Mouse (Mus musculus) gastrocnemius, postnatal 10 days (tissue): ENCODE data around the gene Rho. TPM values are rescaled to one million over a fixed set of nuclear protein-coding genes. Genes with fewer than 3 reads are reported as not detected.

Source experiments
- DNase-seq: peaks from one replicate; pipeline ENCODE4 v3.0.0; 2021; ENCODE audit warnings: mixed read lengths
- long read RNA-seq, 2 experiments: library from polyadenylated mRNA; stranded (forward); transcript quantifications; one replicate each; pipeline ENCODE4 v2.0.0; 2021
- total RNA-seq, 2 experiments: library from RNA; stranded (reverse); gene quantifications; 2 replicates each; pipeline ENCODE4 v1.2.3; 2021

Gene Rho
- under 1 TPM; 0.19 to 0.32 TPM for total RNA-seq
- long read RNA-seq, experiment 1, result 0 reads
- long read RNA-seq, experiment 2, result 0 reads

DNA sequence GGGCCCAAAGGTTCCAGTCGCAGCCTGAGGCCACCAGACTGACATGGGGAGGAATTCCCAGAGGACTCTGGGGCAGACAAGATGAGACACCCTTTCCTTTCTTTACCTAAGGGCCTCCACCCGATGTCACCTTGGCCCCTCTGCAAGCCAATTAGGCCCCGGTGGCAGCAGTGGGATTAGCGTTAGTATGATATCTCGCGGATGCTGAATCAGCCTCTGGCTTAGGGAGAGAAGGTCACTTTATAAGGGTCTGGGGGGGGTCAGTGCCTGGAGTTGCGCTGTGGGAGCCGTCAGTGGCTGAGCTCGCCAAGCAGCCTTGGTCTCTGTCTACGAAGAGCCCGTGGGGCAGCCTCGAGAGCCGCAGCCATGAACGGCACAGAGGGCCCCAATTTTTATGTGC, at the start of gene Rho:
Gene Rho, plus strand, starts transcription at position 110 of the 400 bp plus-strand sequence.
- no peak for DNase-seq

- DNase-seq, result no peak
Observed at GRCm38 (mm10) chr6:115884018-115884417, 47.5 kb upstream of the Rho start.

DNA sequence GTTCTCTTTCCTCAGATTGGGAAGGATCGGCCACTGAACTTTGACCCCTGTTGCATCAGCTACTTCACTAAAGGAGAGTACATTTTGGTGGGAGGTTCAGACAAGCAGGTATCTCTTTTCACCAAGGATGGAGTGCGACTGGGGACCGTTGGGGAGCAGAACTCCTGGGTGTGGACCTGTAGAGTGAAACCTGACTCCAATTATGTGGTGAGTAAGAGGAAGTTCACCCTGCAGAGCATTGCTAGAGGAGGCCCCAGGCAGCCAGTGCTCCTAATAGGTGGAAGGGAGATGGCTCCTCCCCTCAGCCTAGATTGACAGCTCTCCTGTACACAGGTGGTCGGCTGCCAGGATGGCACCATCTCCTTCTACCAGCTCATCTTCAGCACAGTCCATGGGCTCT, 44.7 kb upstream of the Rho start:
- DNase-seq, result no peak

DNA sequence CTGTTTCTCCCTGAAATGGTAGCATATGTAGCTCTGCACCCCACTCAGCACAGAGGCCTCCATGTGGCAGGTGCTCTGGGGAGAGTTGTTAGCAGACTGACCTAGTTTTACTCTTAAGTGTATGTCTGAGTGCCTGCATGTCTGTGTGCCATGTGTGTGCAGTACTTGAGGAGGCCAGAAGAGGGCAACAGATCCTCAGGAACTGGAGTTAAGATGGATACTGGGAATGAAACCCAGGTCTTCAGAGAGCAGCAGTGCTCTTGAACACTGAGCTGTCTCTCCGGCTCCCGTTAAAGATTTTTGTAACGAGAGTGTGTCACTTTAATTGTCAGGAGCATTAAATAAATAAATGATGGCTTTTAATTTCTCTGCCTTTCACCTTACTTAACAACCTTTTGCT, 43.3 kb upstream of the Rho start:
- DNase-seq, result no peak

DNA sequence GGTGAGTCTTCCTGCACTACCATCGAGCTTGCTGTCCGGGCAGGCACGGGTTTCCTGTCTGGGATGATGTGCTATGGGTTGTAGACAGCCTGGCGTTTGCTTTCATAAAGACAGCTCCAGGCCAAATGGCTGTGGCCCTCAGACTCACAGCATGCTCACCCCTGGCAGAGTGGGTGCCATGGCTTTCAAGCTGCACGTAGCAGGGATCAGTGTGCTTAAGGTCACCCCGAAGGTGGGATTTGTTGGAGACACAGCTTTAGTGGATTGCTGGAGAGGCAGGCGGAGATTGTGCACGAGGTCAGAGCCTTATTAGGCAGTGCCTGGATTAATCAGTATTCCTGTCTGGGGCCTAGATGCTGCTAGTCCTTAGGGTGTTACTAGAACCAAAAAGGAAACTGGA, 40.9 kb upstream of the Rho start:
- DNase-seq, result no peak

GRCm38 (mm10) chr6:115891061-115891460, 40.5 kb upstream of the Rho start:
- DNase-seq, result no peak

DNA sequence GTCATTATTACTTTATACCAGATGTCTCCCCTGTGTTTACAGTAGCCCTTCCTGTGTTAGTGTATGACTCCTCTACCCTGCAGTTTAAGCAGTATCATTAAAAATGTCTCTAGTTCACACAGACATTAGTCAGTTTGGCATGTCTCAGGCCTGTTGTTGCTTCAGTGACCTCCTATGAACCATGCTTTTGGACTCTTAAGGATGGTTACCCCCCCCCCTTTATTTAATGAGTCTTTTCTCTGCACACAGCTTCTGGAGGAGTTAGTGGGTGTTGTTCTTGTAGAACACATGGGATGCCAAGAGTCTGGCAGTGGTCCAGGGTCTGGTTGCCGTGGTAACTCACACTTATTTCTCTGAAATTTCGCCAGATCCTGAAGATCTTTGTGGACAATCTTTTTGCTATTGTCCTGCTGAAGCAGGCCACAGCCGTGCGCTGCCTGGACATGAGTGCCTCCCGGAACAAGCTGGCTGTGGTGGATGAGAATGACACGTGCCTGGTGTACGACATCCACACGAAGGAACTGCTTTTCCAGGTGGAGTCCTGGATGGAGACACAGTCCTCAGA, 40.0 kb upstream of the Rho start:
- DNase-seq, result peak; percentile 75

GRCm38 (mm10) chr6:115892363-115892762, 39.2 kb upstream of the Rho start:
- no peak for DNase-seq

- DNase-seq, result no peak
Observed at GRCm38 (mm10) chr6:115896346-115896745, 35.2 kb upstream of the Rho start.

GRCm38 (mm10) chr6:115897117-115897516, 34.4 kb upstream of the Rho start:
- DNase-seq, result no peak

GRCm38 (mm10) chr6:115897926-115898520, 33.5 kb upstream of the Rho start:
- no peak for DNase-seq

GRCm38 (mm10) chr6:115901062-115901461, 30.5 kb upstream of the Rho start:
- DNase-seq, result peak; percentile 62

DNA sequence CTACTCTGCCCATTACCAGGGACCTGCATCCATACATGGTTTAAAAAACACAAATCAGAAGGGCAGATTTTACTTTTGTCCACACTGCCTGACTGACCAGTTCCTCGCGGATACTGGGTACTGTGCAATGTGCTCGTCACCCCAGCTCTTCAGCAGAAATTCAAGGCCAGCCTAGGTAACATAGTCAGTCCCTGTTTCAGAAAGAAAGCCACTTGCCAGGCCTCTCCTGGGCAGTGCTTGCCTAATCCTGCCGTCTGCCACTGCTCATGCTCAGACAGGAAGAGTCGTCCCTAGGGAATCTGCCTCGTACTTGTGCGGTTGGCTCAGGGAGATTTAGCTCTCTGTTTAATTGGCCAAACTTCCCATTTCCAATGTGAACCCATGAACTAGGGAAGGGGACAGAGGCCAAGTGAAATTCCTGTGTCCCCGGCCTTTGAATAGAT, 30.0 kb upstream of the Rho start:
- DNase-seq, result no peak

- no peak for DNase-seq
Observed at GRCm38 (mm10) chr6:115902545-115902944, 29.0 kb upstream of the Rho start.

DNA sequence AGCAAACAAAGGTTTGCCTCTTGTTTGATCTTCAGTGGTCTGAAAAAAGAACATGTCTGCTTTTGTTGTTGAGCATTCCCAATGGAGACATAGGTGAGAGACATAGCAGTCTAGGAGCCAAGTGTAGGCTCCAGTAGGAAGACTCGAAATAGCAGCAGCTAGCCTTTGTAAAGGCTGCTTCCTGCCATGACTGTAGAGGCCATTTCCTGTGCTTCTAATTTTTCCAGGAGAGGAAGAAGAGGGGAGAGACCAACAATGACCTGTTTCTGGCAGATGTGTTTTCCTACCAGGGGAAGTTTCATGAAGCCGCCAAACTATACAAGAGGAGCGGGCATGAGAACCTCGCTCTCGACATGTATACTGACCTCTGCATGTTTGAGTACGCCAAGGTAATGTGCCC, 26.0 kb upstream of the Rho start:
- DNase-seq, result no peak

GRCm38 (mm10) chr6:115906455-115906854, 25.1 kb upstream of the Rho start:
- DNase-seq, result no peak

GRCm38 (mm10) chr6:115906871-115907270, 24.7 kb upstream of the Rho start:
- no peak for DNase-seq

DNA sequence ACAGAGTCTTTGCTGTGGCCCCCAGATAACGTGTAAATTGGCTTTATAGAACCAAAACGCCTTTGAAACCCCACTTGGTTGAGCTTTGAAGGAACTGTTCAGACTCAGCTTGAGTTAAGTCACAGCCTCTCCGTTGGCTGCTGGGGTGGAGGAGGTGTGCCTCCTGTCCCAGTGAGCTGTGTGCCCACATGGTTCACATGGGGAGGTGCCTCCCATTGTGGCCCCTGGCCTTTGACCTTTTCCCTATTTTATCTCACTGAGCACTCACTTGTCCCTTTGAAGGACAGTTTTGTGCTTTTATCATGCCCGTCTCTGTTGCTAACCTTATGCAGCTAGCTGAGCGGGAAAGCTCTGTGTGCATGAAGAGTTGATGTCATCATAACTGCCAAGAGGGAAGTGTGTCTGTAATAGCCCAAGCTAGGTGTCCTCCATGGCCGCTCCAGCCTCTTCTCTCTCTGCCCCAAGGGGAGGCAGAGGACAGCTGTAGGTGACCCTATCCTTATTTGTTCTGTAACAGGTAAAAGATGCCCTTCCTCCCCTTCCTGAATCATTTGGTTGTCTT, 23.0 kb upstream of the Rho start:
- no peak for DNase-seq

- DNase-seq, result no peak
Observed at GRCm38 (mm10) chr6:115909052-115909451, 22.5 kb upstream of the Rho start.

DNA sequence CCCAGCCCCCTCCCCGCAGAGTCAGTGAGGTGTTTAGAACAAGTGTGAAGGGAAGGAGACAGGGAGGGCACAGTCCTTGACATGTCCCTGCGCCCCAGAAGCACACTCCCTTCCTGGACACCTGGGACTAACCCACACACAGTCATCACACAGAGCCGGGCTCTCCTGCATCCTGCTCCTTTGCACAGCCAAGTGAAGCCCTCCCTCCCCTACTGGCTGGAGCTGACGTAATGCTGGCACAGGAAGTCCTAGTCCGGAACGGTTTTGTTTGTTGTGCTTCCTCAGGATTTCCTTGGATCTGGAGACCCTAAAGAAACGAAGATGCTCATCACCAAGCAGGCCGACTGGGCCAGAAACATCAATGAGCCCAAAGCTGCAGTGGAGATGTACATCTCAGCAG, 21.6 kb upstream of the Rho start:
- peak; percentile 43 for DNase-seq

DNA sequence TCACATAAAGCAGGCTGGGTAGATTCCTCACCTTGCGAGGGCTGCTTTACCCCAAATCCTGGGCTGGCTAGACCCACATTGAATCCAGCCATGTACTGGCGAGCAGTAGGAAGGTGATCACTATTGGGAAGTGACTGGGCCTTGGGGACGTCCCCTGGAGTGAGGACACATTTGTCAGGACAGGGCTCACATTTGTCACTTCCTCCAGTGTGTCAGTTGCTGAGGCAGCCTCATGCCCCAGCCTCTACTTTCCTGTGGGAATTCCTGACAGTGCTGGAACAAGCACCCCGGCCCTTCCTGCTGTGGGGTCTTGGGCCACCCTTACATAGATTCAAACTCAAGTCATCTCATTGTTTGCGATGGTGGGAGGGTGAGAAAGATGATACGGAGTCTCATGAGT, 19.8 kb upstream of the Rho start:
- DNase-seq, result no peak

GRCm38 (mm10) chr6:115913482-115913881, 18.1 kb upstream of the Rho start:
- no peak for DNase-seq

GRCm38 (mm10) chr6:115914511-115915202, 16.9 kb upstream of the Rho start:
- DNase-seq, result no peak
